Mouse (Mus musculus): ENCODE results near the gene Vapb. TPM values are rescaled to one million over a fixed set of nuclear protein-coding genes. Genes with fewer than 3 reads are reported as not detected.

Gene Vapb
- polyA plus RNA-seq, 1 experiment from 2014 or later, result 20.3 TPM

Small RNA genes within 50 kb of the gene (microRNA-seq; reads per million reads assigned to microRNA genes)
- gene Mir6340, result not detected

Other genes with a start within 250 kb of the Vapb start
- gene 1700021F07Rik, start 214.9 kb upstream of the Vapb start, polyA plus RNA-seq (2015; fragmentation: Nextera tagmentation; extraction: Ambion mirVana), result not detected in 2 replicates
- not detected in 2 replicates for gene Ankrd60, start 159.1 kb upstream of the Vapb start, polyA plus RNA-seq (2015; fragmentation: Nextera tagmentation; extraction: Ambion mirVana)
- 35.0 and 37.5 TPM in 2 replicates for gene Rab22a, start 77.8 kb upstream of the Vapb start, polyA plus RNA-seq (2015; fragmentation: Nextera tagmentation; extraction: Ambion mirVana)
- gene 1700010B08Rik, start 18.1 kb upstream of the Vapb start, polyA plus RNA-seq (2015; fragmentation: Nextera tagmentation; extraction: Ambion mirVana), result not detected in 2 replicates

Data from forebrain, embryonic 16.5 days (tissue).